15 mouse cellular contexts compared by ENCODE assay signal in genomic region chr11:51577587-51577986, GRCm38 (mm10). TPM values are rescaled to one million over a fixed set of nuclear protein-coding genes. Genes with fewer than 3 reads are reported as not detected.
A peak's percentile ranks its signal among the peaks of the same experiment; 100 is the strongest.
DNase-seq lines count a peak whose midpoint lies in the region; ATAC-seq and TF ChIP-seq lines count a peak whose summit lies in the region.
"Had no signal": no experiment of that assay in that cellular context is flagged by ENCODE, and none has a peak within 500 bp of the region (broad histone marks: within the 10 kb centered on the region; RNA-seq: fewer than 3 reads in every experiment).

No protein-coding gene starts in this region.

- no peaks in the 10 kb centered on the region for H3K9me3 ChIP-seq in liver, postnatal 0 days (ENCODE audit: low read length)
- H3K9me3 ChIP-seq: forebrain, embryonic 12.5 days; lung, embryonic 15.5 days; neural tube, embryonic 13.5 days had no signal

- ATAC-seq in neutrophil, adult 5-6 weeks (ENCODE audit: extremely low read depth, insufficient number of reproducible peaks, low FRiP score, poor library complexity, severe bottlenecking): peak; percentile 83
- no peak for ATAC-seq in liver, postnatal 0 days

- no peak for TF ChIP-seq CTCF in bone marrow, adult 2 months (IDR thresholded peaks at IDR 0.05; ENCODE audit: control insufficient read depth, insufficient read depth, low read length)
- no peak for TF ChIP-seq CTCF in liver, postnatal 0 days (IDR thresholded peaks at IDR 0.05; ENCODE audit: low read depth)

- no peak overlapping the region for H3K4me3 ChIP-seq in bone marrow, adult 2 months (replicated peaks; ENCODE audit: control insufficient read depth, low read depth, low read length)
- H3K4me3 ChIP-seq in liver, postnatal 0 days (ENCODE audit: low read depth, low read length): no peak overlapping the region
- H3K4me3 ChIP-seq: forebrain, embryonic 12.5 days; lung, embryonic 15.5 days; neural tube, embryonic 13.5 days had no signal

- WGBS in bone marrow, adult 2 months: 23% methylated on average over 7 of the region's 7 CpGs
- 58% methylated on average over 7 of the region's 7 CpGs for WGBS in liver, postnatal 0 days (ENCODE audit: insufficient replicate concordance)

- no peak overlapping the region for H3K9ac ChIP-seq in liver, postnatal 0 days (replicated peaks)
- H3K9ac ChIP-seq: forebrain, embryonic 12.5 days; lung, embryonic 15.5 days; neural tube, embryonic 13.5 days had no signal

- no peaks in the 10 kb centered on the region for H3K36me3 ChIP-seq in liver, postnatal 0 days (replicated peaks; ENCODE audit: insufficient read depth, low read length)
- H3K36me3 ChIP-seq: forebrain, embryonic 12.5 days; lung, embryonic 15.5 days; neural tube, embryonic 13.5 days had no signal

- H3K27me3 ChIP-seq in liver, postnatal 0 days (ENCODE audit: insufficient read depth, low read length): no peaks in the 10 kb centered on the region
- H3K27me3 ChIP-seq: forebrain, embryonic 12.5 days; lung, embryonic 15.5 days; neural tube, embryonic 13.5 days had no signal

- no peak for TF ChIP-seq POLR2A in bone marrow, adult 2 months (IDR thresholded peaks at IDR 0.05; ENCODE audit: borderline replicate concordance, control insufficient read depth, low read depth, low read length)

- DNase-seq in CD4-positive helper T cell, adult 2 months (ENCODE audit: low read depth, low spot score): peak; percentile 68
- peak; percentile 65 for DNase-seq in thymus, postnatal 14 days
- no peak for DNase-seq in gastrocnemius, postnatal 4 days (ENCODE audit: low spot score in 2 of 2)
- DNase-seq in liver, postnatal 0 days: no peak
- DNase-seq in frontal cortex, postnatal 25 days (ENCODE audit: low spot score in 2 of 2): no peak
- DNase-seq: cerebellum, adult 11-12 months; heart, postnatal 4 days; left cerebral cortex, postnatal 4 days had no signal

- no peak for TF ChIP-seq EP300 in liver, postnatal 0 days (IDR thresholded peaks at IDR 0.05; ENCODE audit: low read depth)

- H3K4me1 ChIP-seq in bone marrow, adult 2 months (ENCODE audit: control insufficient read depth, insufficient read depth, low read length): peaks cover 4% of the 10 kb centered on the region
- no peaks in the 10 kb centered on the region for H3K4me1 ChIP-seq in liver, postnatal 0 days (ENCODE audit: insufficient read depth)
- H3K4me1 ChIP-seq: forebrain, embryonic 12.5 days; lung, embryonic 15.5 days had no signal

- no peak overlapping the region for H3K4me2 ChIP-seq in liver, postnatal 0 days (ENCODE audit: low read depth, low read length)
- H3K4me2 ChIP-seq: forebrain, embryonic 12.5 days; heart, embryonic 11.5 days; liver, embryonic 11.5 days; lung, embryonic 15.5 days; neural tube, embryonic 13.5 days had no signal

- H3K27ac ChIP-seq in bone marrow, adult 2 months (ENCODE audit: control insufficient read depth, insufficient read depth, low read depth, low read length, poor library complexity): peak overlapping the region; percentile 26; the same call in 1 of the 2 replicates
- no peak overlapping the region for H3K27ac ChIP-seq in liver, postnatal 0 days (ENCODE audit: low read depth)
- H3K27ac ChIP-seq: forebrain, embryonic 12.5 days; lung, embryonic 15.5 days; neural tube, embryonic 13.5 days had no signal

RNA-seq across cellular contexts. Expression of gene Phykpl, which starts 7.0 kb away (rescaled TPM):
- polyA plus RNA-seq in bone marrow, adult 2 months (2011; ENCODE audit: insufficient read depth, insufficient read length, low replicate concordance, missing spikeins): 7.7 and 10.8 TPM in 2 replicates
- total RNA-seq in neutrophil, adult 5-6 weeks (2017): 21.3 and 23.7 TPM in 2 replicates
- 10 to 100 TPM; 18.7 to 20.9 TPM for total RNA-seq in gastrocnemius, postnatal 4 days (2021)
- 14.5 TPM in 2 replicates for polyA plus RNA-seq in liver, postnatal 0 days (2015; fragmentation: Nextera tagmentation; extraction: Ambion mirVana)

RNA-seq across cellular contexts. Expression of gene Hnrnpab, which starts 29.1 kb away (rescaled TPM):
- 188 and 198 TPM in 2 replicates for polyA plus RNA-seq in bone marrow, adult 2 months (2011; ENCODE audit: insufficient read depth, insufficient read length, low replicate concordance, missing spikeins)
- total RNA-seq in neutrophil, adult 5-6 weeks (2017): 203 and 213 TPM in 2 replicates
- 100 to 1,000 TPM; 218 to 241 TPM for total RNA-seq in gastrocnemius, postnatal 4 days (2021)
- polyA plus RNA-seq in liver, postnatal 0 days (2015; fragmentation: Nextera tagmentation; extraction: Ambion mirVana): 114 and 130 TPM in 2 replicates

RNA-seq across cellular contexts. Expression of gene Nhp2, which starts 41.9 kb away (rescaled TPM):
- 58.3 and 118 TPM in 2 replicates for polyA plus RNA-seq in bone marrow, adult 2 months (2011; ENCODE audit: insufficient read depth, insufficient read length, low replicate concordance, missing spikeins)
- total RNA-seq in neutrophil, adult 5-6 weeks (2017): 18.5 and 18.8 TPM in 2 replicates
- 10 to 100 TPM; 35.4 to 37.3 TPM for total RNA-seq in gastrocnemius, postnatal 4 days (2021)
- polyA plus RNA-seq in liver, postnatal 0 days (2015; fragmentation: Nextera tagmentation; extraction: Ambion mirVana): 70.1 and 76.2 TPM in 2 replicates

RNA-seq across cellular contexts. Expression of gene Rmnd5b, which starts 58.1 kb away (rescaled TPM):
- 14.8 and 19.3 TPM in 2 replicates for polyA plus RNA-seq in bone marrow, adult 2 months (2011; ENCODE audit: insufficient read depth, insufficient read length, low replicate concordance, missing spikeins)
- 28.7 and 31.8 TPM in 2 replicates for total RNA-seq in neutrophil, adult 5-6 weeks (2017)
- total RNA-seq in gastrocnemius, postnatal 4 days (2021): 10 to 100 TPM; 20.9 to 23.0 TPM
- 13.0 and 16.0 TPM in 2 replicates for polyA plus RNA-seq in liver, postnatal 0 days (2015; fragmentation: Nextera tagmentation; extraction: Ambion mirVana)

Comparison
In these comparisons a context has a peak if more than half of its experiments do, and no peak if none do; other contexts are left out.
1. DNase-seq: peak in CD4-positive helper T cell, adult 2 months (single experiment) and thymus, postnatal 14 days (single experiment); none in gastrocnemius, postnatal 4 days (0 of 2), liver, postnatal 0 days (single experiment) and frontal cortex, postnatal 25 days (0 of 2).